Mouse (Mus musculus): ENCODE measurements at regions not wholly inside any gene's neighbourhood (a gene's known extent, or its start where the extent isn't known, plus 50 kb on each side); places are given as distances from the start of the nearest gene placed in this dataset.

- H3K27me3 ChIP-seq (ENCODE audit: control insufficient read depth in 1 of 2, insufficient read depth in 2 of 2, low read length in 2 of 2), result no peaks in the 10 kb centered on the region
- TF ChIP-seq CHD1 (IDR thresholded peaks at IDR 0.05; ENCODE audit: low read depth, low read length) (no peak), GABPA (IDR thresholded peaks at IDR 0.05; ENCODE audit: low read depth, low read length) (no peak), ZNF384 (IDR thresholded peaks at IDR 0.05; ENCODE audit: low read depth, low read length) (no peak)
- H3K4me1 ChIP-seq (ENCODE audit: control insufficient read depth in 1 of 2, insufficient read depth in 2 of 2, low read length in 2 of 2), result peaks cover 6 to 7% of the 10 kb centered on the region in 2 experiments; a peak in 3 of 4 replicates
- H3K27ac ChIP-seq (ENCODE audit: control insufficient read depth, low read depth, low read length), result no peak overlapping the region
- no peak overlapping the region for H3K4me3 ChIP-seq (ENCODE audit: control insufficient read depth in 1 of 2, insufficient read depth in 1 of 2, low read depth in 2 of 2, low read length in 2 of 2)
- no peaks in the 10 kb centered on the region for H3K9me3 ChIP-seq (replicated peaks; ENCODE audit: insufficient read depth, low read length)
- DNase-seq (ENCODE audit: low read depth, low spot score), result peak; percentile 9
- H3K36me3 ChIP-seq (ENCODE audit: control insufficient read depth in 1 of 2, insufficient read depth in 2 of 2, low read length in 2 of 2), result no peaks in the 10 kb centered on the region
- no peak overlapping the region for H3K9ac ChIP-seq (ENCODE audit: control insufficient read depth, low read depth, low read length, poor library complexity, severe bottlenecking)
- no peaks in the 10 kb centered on the region for H3K79me2 ChIP-seq (ENCODE audit: control insufficient read depth, insufficient read depth, low read length, poor library complexity)
Measured at GRCm38 (mm10) chr2:92704035-92704434, 104.5 kb downstream of the Chst1 start.

- H3K36me3 ChIP-seq (ENCODE audit: control insufficient read depth in 1 of 2, insufficient read depth in 2 of 2, low read length in 2 of 2), result no peaks in the 10 kb centered on the region
- H3K9me3 ChIP-seq (replicated peaks; ENCODE audit: insufficient read depth, low read length), result no peaks in the 10 kb centered on the region
- peaks cover 3% of the 10 kb centered on the region in 2 experiments; a peak in 2 of 4 replicates for H3K4me1 ChIP-seq (ENCODE audit: control insufficient read depth in 1 of 2, insufficient read depth in 2 of 2, low read length in 2 of 2)
- no peak overlapping the region for H3K4me3 ChIP-seq (ENCODE audit: control insufficient read depth in 1 of 2, insufficient read depth in 1 of 2, low read depth in 2 of 2, low read length in 2 of 2)
- peaks cover 0 to 2% of the 10 kb centered on the region in 2 experiments; a peak in 2 of 4 replicates for H3K27me3 ChIP-seq (ENCODE audit: control insufficient read depth in 1 of 2, insufficient read depth in 2 of 2, low read length in 2 of 2)
- H3K79me2 ChIP-seq (ENCODE audit: control insufficient read depth, insufficient read depth, low read length, poor library complexity), result no peaks in the 10 kb centered on the region
- TF ChIP-seq EP300 (IDR thresholded peaks at IDR 0.05; ENCODE audit: low read depth in 1 of 2, low read length in 2 of 2) (no peak), TAL1 (IDR thresholded peaks at IDR 0.05; ENCODE audit: low read length) (no peak), BHLHE40 (IDR thresholded peaks at IDR 0.05; ENCODE audit: borderline replicate concordance, low read depth, low read length) (no peak), ZMIZ1 (IDR thresholded peaks at IDR 0.05; ENCODE audit: low read depth, low read length) (no peak), CTCF (IDR thresholded peaks at IDR 0.05 in 2 of 3, conservative IDR thresholded peaks at IDR 0.05 in 1 of 3; ENCODE audit: control insufficient read depth in 1 of 3, insufficient read depth in 1 of 3, low read depth in 2 of 3, low read length in 3 of 3, poor library complexity in 1 of 3, severe bottlenecking in 1 of 3) (no peak), USF2 (IDR thresholded peaks at IDR 0.05; ENCODE audit: borderline replicate concordance in 1 of 2, insufficient read depth in 1 of 2, low read depth in 1 of 2, low read length in 2 of 2) (no peak), SMC3 (IDR thresholded peaks at IDR 0.05; ENCODE audit: low read depth, low read length) (no peak), NRF1 (IDR thresholded peaks at IDR 0.05; ENCODE audit: insufficient read depth, low read depth, low read length, poor library complexity, severe bottlenecking) (no peak), POLR2AphosphoS5 (IDR thresholded peaks at IDR 0.05; ENCODE audit: borderline replicate concordance, low read depth, low read length) (no peak), MAX (IDR thresholded peaks at IDR 0.05; ENCODE audit: low read length) (no peak), ETS1 (IDR thresholded peaks at IDR 0.05; ENCODE audit: low read depth, low read length) (no peak), MYB (IDR thresholded peaks at IDR 0.05; ENCODE audit: low read depth, low read length) (no peak), POLR2AphosphoS2 (IDR thresholded peaks at IDR 0.05; ENCODE audit: low read length) (no peak), TCF12 (IDR thresholded peaks at IDR 0.05; ENCODE audit: low read depth, low read length) (no peak), ZC3H11A (IDR thresholded peaks at IDR 0.05; ENCODE audit: low read depth, low read length) (no peak)
- H3K27ac ChIP-seq (ENCODE audit: control insufficient read depth, low read depth, low read length), result no peak overlapping the region
- no peak overlapping the region for H3K9ac ChIP-seq (ENCODE audit: control insufficient read depth, low read depth, low read length, poor library complexity, severe bottlenecking)
- no peak for DNase-seq (ENCODE audit: low read depth, low spot score)
Measured at GRCm38 (mm10) chr2:92709668-92710067, 110.2 kb downstream of the Chst1 start.
